Mouse (Mus musculus) left cerebral cortex, adult 8-10 months (tissue): ENCODE data around the gene Oprd1. TPM values are rescaled to one million over a fixed set of nuclear protein-coding genes. Genes with fewer than 3 reads are reported as not detected.

Experiments used
- DNase-seq, 2 experiments: peaks; one replicate each; pipeline ENCODE4 v3.0.0; 2022; ENCODE audit warnings: low spot score in 2 of 2
- total RNA-seq, 4 experiments: library from RNA; stranded (reverse); gene quantifications; 2 replicates each; pipeline ENCODE4 v1.2.4; 2022

Gene Oprd1
- total RNA-seq, 4 experiments from 2014 or later, result 17.7 to 22.3 (median 21.3) TPM

GRCm38 (mm10) chr4:132062934-132063884, 81.1 kb downstream of the Oprd1 start:
- DNase-seq, result no peak

DNA sequence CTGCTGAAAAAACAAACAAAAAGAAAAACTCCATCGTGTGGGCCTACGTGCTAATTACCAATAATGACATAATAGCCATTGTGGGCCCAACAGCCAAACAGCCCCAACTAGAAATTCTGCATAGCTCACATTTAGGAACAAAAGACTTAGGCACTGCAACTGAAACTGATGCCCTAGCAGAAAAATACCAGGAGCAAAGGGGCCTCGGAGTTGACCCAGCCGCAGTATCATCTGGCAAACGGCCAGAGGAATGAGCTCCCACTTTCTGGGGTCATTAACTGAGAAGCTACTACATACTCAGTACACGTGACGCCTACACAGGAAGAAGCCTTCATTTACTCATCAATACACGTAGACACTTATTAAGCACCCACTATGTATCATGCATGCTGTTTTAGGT, 82.0 kb downstream of the Oprd1 start:
- no peak for DNase-seq

Other genes starting within 250 kb of the Oprd1 start
- gene Tmem200b, start 222.7 kb downstream of the Oprd1 start, total RNA-seq, result 10 to 100 TPM in 3 of 4 experiments, 1 to 10 TPM in 1; 9.5 to 11.6 (median 10.2) TPM
- gene Gm10300, start 69.8 kb downstream of the Oprd1 start, total RNA-seq, result under 1 TPM in 2 of 4 experiments, not detected in 2; 0.15 to 0.33 TPM
- gene Epb41, start 69.2 kb downstream of the Oprd1 start, total RNA-seq, result 10 to 100 TPM; 50.5 to 60.6 (median 55.6) TPM
- 10 to 100 TPM; 40.1 to 43.4 (median 41.4) TPM for gene Ythdf2, start 67.8 kb upstream of the Oprd1 start, total RNA-seq
- 10 to 100 TPM; 18.9 to 24.7 (median 20.2) TPM for gene Gmeb1, start 117.1 kb upstream of the Oprd1 start, total RNA-seq
- 10 to 100 TPM; 15.7 to 22.4 (median 20.4) TPM for gene Taf12, start 129.9 kb upstream of the Oprd1 start, total RNA-seq
- 1 to 10 TPM; 1.5 to 3.3 (median 2.3) TPM for gene Rab42, start 158.9 kb upstream of the Oprd1 start, total RNA-seq
- gene Trnau1ap, start 185.1 kb upstream of the Oprd1 start, total RNA-seq, result 10 to 100 TPM; 20.6 to 30.6 (median 29.0) TPM
- 10 to 100 TPM; 12.0 to 15.5 (median 14.2) TPM for gene Rcc1, start 209.1 kb upstream of the Oprd1 start, total RNA-seq